Mouse (Mus musculus) heart, adult 2 months (tissue): ENCODE results near the gene Rtp4.

Experiments used
- CTCF ChIP-seq: fragments of 200-600 bp; IDR thresholded peaks from 2 replicates; pipeline ENCODE4 v1.8.1; 2022; ENCODE audit warnings: antibody characterized with exemption, mild to moderate bottlenecking, moderate library complexity
- EP300 ChIP-seq: fragments of 200-500 bp; IDR thresholded peaks from 2 replicates; pipeline ENCODE4 v1.6.1; 2011; ENCODE audit warnings: low read depth, low read length, control low read depth; ENCODE audit not compliant: insufficient read depth
- POLR2A ChIP-seq: fragments of 200-500 bp; IDR thresholded peaks from 2 replicates; pipeline ENCODE4 v1.6.1; 2011; ENCODE audit warnings: mild to moderate bottlenecking, low read depth, low read length, control low read depth; ENCODE audit not compliant: insufficient read depth

DNA sequence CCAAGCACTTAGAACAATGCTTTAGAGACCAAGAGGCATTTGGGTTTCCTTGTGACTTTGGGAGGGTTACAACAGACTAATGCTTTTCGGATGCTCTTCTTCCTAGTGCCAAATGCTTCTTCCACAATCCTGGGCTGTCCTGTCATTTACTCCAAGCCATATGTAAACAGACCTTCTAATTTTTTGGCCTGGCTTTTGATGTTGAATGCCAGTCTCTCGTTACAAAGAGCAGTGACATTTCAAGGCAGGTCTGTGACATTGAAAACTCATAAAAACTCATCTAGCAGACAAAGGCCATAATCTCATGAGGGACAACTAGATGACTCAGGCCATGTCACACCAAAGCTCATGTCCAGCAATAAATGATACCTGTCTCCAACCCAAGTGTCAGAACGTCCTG, 48.0 kb upstream of the Rtp4 start:
- TF ChIP-seq CTCF (no peak), POLR2A (no peak), EP300 (no peak)
